Mouse (Mus musculus): ENCODE results near the gene Baz2a. TPM values are rescaled to one million over a fixed set of nuclear protein-coding genes. Genes with fewer than 3 reads are reported as not detected.
A peak's percentile ranks its signal among the peaks of the same experiment; 100 is the strongest.
"Not testable (repeated sequence)": the region's sequence is repeated elsewhere in the genome, so short reads cannot be mapped to it uniquely, and the experiment has no call there.

Gene Baz2a
- total RNA-seq, 2 experiments from 2014 or later: 70.6 to 72.2 TPM

GRCm38 (mm10) chr10:128111227-128111626 lies 19.9 kb downstream of the Baz2a start:
- no peak for DNase-seq (ENCODE audit: low spot score in 2 of 2)

DNA sequence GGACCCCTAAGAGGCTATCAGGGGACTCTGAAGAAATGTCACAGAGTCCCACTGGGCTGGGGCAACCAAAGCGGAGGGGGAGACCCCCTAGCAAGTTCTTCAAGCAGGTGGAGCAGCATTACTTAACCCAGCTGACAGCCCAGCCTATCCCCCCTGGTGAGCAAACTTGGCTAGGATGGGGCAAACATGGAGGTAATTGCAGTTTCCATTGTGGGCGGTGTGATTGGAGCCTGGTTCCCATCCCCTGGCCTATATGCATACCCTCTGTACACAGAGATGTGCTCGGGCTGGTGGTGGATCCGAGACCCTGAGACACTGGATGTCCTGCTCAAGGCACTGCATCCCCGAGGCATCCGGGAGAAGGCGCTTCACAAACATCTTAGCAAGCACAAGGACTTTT lies 32.5 kb downstream of the Baz2a start:
- DNase-seq (ENCODE audit: low spot score in 2 of 2): no peak

DNA sequence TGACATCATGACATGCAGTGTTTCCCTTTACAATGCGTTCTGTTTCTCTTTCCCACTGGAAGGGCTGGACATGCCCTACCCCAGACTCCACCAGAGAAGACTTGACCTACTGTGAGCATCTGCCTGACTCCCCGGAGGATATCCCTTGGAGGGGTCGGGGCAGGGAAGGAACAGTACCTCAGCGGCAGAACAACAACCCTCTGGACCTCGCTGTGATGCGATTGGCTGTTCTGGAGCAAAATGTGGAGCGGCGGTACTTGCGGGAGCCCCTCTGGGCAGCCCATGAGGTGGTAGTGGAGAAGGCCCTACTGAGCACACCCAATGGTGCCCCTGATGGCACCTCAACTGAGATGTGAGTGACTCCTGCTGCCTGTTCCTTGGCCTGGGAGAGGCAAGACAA lies 33.5 kb downstream of the Baz2a start:
- DNase-seq (ENCODE audit: low spot score in 2 of 2): no peak

GRCm38 (mm10) chr10:128125951-128126350 lies 34.6 kb downstream of the Baz2a start:
- DNase-seq (ENCODE audit: low spot score in 2 of 2): no peak

DNA sequence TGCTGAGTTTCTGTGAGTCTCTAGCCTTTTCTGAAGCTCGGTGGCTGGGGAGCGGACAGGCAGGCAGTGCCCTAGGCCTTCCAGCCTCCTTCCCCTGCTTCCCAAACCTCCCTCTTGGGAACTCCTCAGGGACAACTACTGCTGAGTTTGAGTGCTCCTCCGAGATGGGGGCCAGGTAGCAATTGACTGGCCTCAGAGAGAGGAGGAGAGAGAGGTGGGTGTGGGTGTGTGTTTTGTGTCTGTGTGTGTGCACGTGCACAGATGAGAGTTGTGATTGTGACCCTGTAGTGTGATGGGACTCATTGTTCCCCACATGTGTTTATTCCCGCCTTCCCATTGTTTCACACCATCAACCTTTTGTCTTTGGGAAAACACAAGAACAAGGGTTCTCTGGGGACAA lies 36.1 kb downstream of the Baz2a start:
- DNase-seq (ENCODE audit: low spot score in 2 of 2): no peak

GRCm38 (mm10) chr10:128128143-128128542 lies 36.8 kb downstream of the Baz2a start:
- DNase-seq (ENCODE audit: low spot score in 2 of 2): no peak

DNA sequence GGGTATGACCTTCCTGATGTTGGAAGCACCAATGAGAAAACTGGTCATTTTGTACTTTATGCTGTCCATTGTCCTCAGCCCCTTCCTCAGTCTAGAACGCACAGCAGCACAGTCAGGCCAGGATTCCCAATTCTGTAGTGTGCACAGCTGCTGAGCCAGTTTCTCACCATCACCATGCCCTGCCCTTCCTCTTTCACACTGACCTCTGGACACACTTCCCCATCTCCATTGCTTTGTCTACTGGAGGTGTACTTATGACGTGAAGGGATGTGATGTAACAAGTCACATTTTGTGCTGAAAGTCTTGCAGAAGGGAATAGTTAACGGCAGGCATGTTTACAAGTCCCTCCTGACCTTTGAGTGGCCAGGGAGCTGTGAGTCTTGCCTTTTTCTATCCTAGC lies 39.9 kb downstream of the Baz2a start:
- no peak for DNase-seq (ENCODE audit: low spot score in 2 of 2)

GRCm38 (mm10) chr10:128131812-128132211 lies 40.4 kb downstream of the Baz2a start:
- no peak for DNase-seq (ENCODE audit: low spot score in 2 of 2)

GRCm38 (mm10) chr10:128133650-128134332 lies 42.4 kb downstream of the Baz2a start:
- no peak for DNase-seq (ENCODE audit: low spot score in 2 of 2)

GRCm38 (mm10) chr10:128135374-128135773 lies 44.0 kb downstream of the Baz2a start:
- DNase-seq (ENCODE audit: low spot score in 2 of 2): no peak

- no peak for DNase-seq (ENCODE audit: low spot score in 2 of 2)
Observed at GRCm38 (mm10) chr10:128140236-128140952, 49.0 kb downstream of the Baz2a start.

GRCm38 (mm10) chr10:128142165-128142564 lies 50.8 kb downstream of the Baz2a start:
- DNase-seq (ENCODE audit: low spot score in 2 of 2): no peak

- no peak for DNase-seq (ENCODE audit: low spot score in 2 of 2)
Observed at GRCm38 (mm10) chr10:128143659-128144058, 52.3 kb downstream of the Baz2a start.

GRCm38 (mm10) chr10:128144961-128145360 lies 53.6 kb downstream of the Baz2a start:
- no peak for DNase-seq (ENCODE audit: low spot score in 2 of 2)

- no peak for DNase-seq (ENCODE audit: low spot score in 2 of 2)
Observed at GRCm38 (mm10) chr10:128148789-128149365, 57.5 kb downstream of the Baz2a start.

DNA sequence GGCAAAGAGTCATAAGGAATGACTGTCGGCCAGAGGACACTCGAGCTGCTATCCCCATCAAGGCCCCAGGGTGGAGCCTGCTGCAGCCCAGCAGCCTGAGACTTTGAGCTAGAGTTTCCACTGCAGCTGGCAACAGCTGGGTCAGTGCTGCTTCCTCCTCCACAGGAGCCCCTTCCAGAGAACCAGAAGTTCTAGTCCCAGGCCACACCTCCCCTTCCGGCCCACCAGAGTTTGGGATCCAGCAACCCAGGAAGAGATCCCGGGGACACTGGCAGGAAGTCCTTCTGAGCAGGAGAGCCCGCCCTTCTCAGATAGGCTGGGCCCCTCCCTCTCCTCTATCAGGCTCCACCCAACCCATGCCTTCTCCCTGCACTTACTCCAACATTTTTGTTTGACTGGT lies 58.2 kb downstream of the Baz2a start:
- peak; percentile 29 to 63 for DNase-seq (ENCODE audit: low spot score in 2 of 2)

DNA sequence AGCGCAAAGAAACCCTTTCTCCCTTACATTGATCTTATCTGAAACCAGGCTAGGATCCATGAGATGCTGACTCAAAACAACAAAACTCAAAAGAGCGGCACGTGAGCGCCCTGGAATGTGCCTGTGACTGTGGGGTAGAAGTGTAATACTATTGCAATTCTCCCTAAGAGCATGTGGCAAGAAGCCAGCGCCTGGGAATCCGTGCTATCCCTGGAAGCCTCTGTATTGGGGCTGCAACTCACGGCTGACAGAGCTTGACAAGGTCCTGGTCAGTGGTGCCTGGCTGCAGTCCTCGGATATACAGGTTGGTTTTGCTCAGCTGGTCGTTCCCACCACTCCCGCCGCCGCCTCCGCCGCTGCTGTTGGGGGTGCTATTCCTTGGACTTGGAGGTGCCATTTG lies 59.6 kb downstream of the Baz2a start:
- DNase-seq (ENCODE audit: low spot score in 2 of 2): peak in 1 of 2 experiments; percentile 31

GRCm38 (mm10) chr10:128153978-128154377 lies 62.6 kb downstream of the Baz2a start:
- no peak for DNase-seq (ENCODE audit: low spot score in 2 of 2)

- DNase-seq (ENCODE audit: low spot score in 2 of 2): not testable (repeated sequence)
Observed at GRCm38 (mm10) chr10:128165726-128166125, 74.3 kb downstream of the Baz2a start.

DNA sequence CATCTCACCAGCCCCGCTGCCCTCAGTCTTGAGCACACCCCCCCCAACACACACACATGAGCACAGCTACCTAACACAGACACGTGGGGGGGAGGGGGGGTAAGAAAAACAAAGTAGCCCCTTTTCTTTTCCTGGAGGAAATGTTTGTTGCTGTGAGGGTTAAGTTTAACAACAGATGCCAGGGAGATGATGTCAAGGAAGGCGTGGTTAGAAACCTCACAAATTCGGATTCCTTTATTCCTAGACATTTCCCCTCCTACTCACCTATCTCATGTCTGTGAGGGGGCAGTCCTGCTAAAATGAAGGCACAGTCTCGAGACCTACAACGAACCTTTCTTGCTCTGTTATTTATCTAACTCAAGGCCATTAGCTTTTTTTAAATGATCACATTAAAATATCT lies 75.7 kb downstream of the Baz2a start:
- DNase-seq (ENCODE audit: low spot score in 2 of 2): no peak

- not testable (repeated sequence) for DNase-seq (ENCODE audit: low spot score in 2 of 2)
Observed at GRCm38 (mm10) chr10:128171348-128171747, 80.0 kb downstream of the Baz2a start.

DNA sequence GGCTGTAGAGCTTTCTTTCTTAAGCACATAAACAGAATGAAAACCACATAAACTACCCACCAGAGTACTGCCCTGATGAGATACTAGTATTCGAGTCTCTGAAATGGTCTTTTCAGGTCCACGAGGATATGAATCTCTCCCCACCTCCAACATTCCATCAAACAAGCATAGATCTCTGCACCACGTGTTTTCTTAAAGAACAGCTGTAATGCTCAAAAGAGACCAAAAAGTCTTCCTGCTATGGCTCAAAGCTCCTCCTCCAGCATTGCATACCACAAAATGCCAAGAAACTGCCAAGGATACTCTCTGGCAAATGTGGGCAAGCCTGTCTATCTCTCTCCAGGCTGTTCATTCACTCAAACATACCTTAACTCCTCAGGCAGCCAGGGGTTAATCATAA lies 83.9 kb downstream of the Baz2a start:
- DNase-seq (ENCODE audit: low spot score in 2 of 2): no peak

Measured in adrenal gland, postnatal 4 days (tissue).